Comparison of ENCODE assay signal across 14 mouse cellular contexts in genomic region chr2:169501736-169502340, GRCm38 (mm10).
"Had no signal": no experiment of that assay in that cellular context is flagged by ENCODE, and none has a peak within 500 bp of the region (broad histone marks: within the 10 kb centered on the region; RNA-seq: fewer than 3 reads in every experiment).

No protein-coding gene starts in this region.

- H3K4me2 ChIP-seq: intestine, embryonic 15.5 days; liver, embryonic 11.5 days; liver, embryonic 15.5 days; midbrain, embryonic 12.5 days had no signal

- H3K27me3 ChIP-seq: intestine, embryonic 15.5 days; liver, embryonic 15.5 days; midbrain, embryonic 12.5 days had no signal

- ATAC-seq: intestine, embryonic 15.5 days; lung, postnatal 0 days had no signal

- H3K9ac ChIP-seq: intestine, embryonic 15.5 days; liver, embryonic 15.5 days; midbrain, embryonic 12.5 days had no signal

- H3K4me1 ChIP-seq: intestine, embryonic 15.5 days; liver, embryonic 15.5 days had no signal

- H3K27ac ChIP-seq: intestine, embryonic 15.5 days; layer of hippocampus, adult 2 months; liver, embryonic 15.5 days; midbrain, embryonic 12.5 days had no signal

- H3K4me3 ChIP-seq: intestine, embryonic 15.5 days; layer of hippocampus, adult 2 months; liver, embryonic 15.5 days; midbrain, embryonic 12.5 days had no signal

- H3K36me3 ChIP-seq: intestine, embryonic 15.5 days; liver, embryonic 15.5 days; midbrain, embryonic 12.5 days had no signal

- H3K9me3 ChIP-seq: intestine, embryonic 15.5 days; liver, embryonic 15.5 days; midbrain, embryonic 12.5 days had no signal

- DNase-seq: kidney, adult 18-20 months; kidney, postnatal 10 days; kidney, postnatal 4 days; left cerebral cortex, postnatal 4 days; lung, adult 2 months; lung, postnatal 36 days; thymus, adult 2 months; thymus, postnatal 25 days had no signal
